Mouse (Mus musculus): ENCODE data around the gene Eps8l3.
"Not testable (repeated sequence)": the region's sequence is repeated elsewhere in the genome, so short reads cannot be mapped to it uniquely, and the experiment has no call there.

Gene Eps8l3

GRCm38 (mm10) chr3:107853232-107854181, 23.5 kb upstream of the Eps8l3 start:
- no peak for DNase-seq (ENCODE audit: low spot score)

- no peak for DNase-seq (ENCODE audit: low spot score)
Measured at GRCm38 (mm10) chr3:107855368-107855767, 21.7 kb upstream of the Eps8l3 start.

GRCm38 (mm10) chr3:107857646-107858045, 19.4 kb upstream of the Eps8l3 start:
- DNase-seq (ENCODE audit: low spot score): no peak

- not testable (repeated sequence) for DNase-seq (ENCODE audit: low spot score)
Measured at GRCm38 (mm10) chr3:107861483-107861882, 15.5 kb upstream of the Eps8l3 start.

- DNase-seq (ENCODE audit: low spot score): no peak
Measured at GRCm38 (mm10) chr3:107862471-107862870, 14.6 kb upstream of the Eps8l3 start.

GRCm38 (mm10) chr3:107863471-107863870, 13.6 kb upstream of the Eps8l3 start:
- DNase-seq (ENCODE audit: low spot score): no peak

- DNase-seq (ENCODE audit: low spot score): peak; percentile 85
Measured at GRCm38 (mm10) chr3:107863898-107864603, 13.0 kb upstream of the Eps8l3 start.

- no peak for DNase-seq (ENCODE audit: low spot score)
Measured at GRCm38 (mm10) chr3:107865364-107866091, 11.5 kb upstream of the Eps8l3 start.

GRCm38 (mm10) chr3:107867086-107867485, 9.9 kb upstream of the Eps8l3 start:
- DNase-seq (ENCODE audit: low spot score): peak; percentile 85

GRCm38 (mm10) chr3:107868452-107868851, 8.6 kb upstream of the Eps8l3 start:
- DNase-seq (ENCODE audit: low spot score): no peak

- DNase-seq (ENCODE audit: low spot score): no peak
Measured at GRCm38 (mm10) chr3:107869097-107869496, 7.9 kb upstream of the Eps8l3 start.

GRCm38 (mm10) chr3:107869925-107870324, 7.1 kb upstream of the Eps8l3 start:
- DNase-seq (ENCODE audit: low spot score): no peak

GRCm38 (mm10) chr3:107873335-107874251, 3.4 kb upstream of the Eps8l3 start:
- DNase-seq (ENCODE audit: low spot score): no peak

- no peak for DNase-seq (ENCODE audit: low spot score)
Measured at GRCm38 (mm10) chr3:107875231-107875630, 1.8 kb upstream of the Eps8l3 start.

GRCm38 (mm10) chr3:107877747-107878736, 1.0 kb downstream of the Eps8l3 start:
- DNase-seq (ENCODE audit: low spot score): no peak

- DNase-seq (ENCODE audit: low spot score): no peak
Measured at GRCm38 (mm10) chr3:107887674-107888495, 10.9 kb downstream of the Eps8l3 start.

GRCm38 (mm10) chr3:107889236-107889635, 12.2 kb downstream of the Eps8l3 start:
- not testable (repeated sequence) for DNase-seq (ENCODE audit: low spot score)

GRCm38 (mm10) chr3:107895194-107895719, 18.2 kb downstream of the Eps8l3 start:
- DNase-seq (ENCODE audit: low spot score): no peak
